Comparison of ENCODE assay signal across 9 mouse cellular contexts in genomic region chr16:34909437-34909836, GRCm38 (mm10).
DNase-seq lines count a peak whose midpoint lies in the region; ATAC-seq and TF ChIP-seq lines count a peak whose summit lies in the region.
"Had no signal": no experiment of that assay in that cellular context is flagged by ENCODE, and none has a peak within 500 bp of the region (broad histone marks: within the 10 kb centered on the region; RNA-seq: fewer than 3 reads in every experiment).

No protein-coding gene starts in this region.

- peak; percentile 8; the same call in 1 of the 2 replicates for TF ChIP-seq CTCF in stomach, postnatal 0 days (IDR thresholded peaks at IDR 0.05; ENCODE audit: low read depth)

- H3K27ac ChIP-seq in stomach, postnatal 0 days (replicated peaks): peak overlapping the region; percentile 53; the same call in 1 of the 2 replicates

- no peaks in the 10 kb centered on the region for H3K27me3 ChIP-seq in stomach, postnatal 0 days (ENCODE audit: control insufficient read depth, insufficient read depth, low read length)

- peak; percentile 53; the same call in 1 of the 2 replicates for ATAC-seq in stomach, postnatal 0 days (ENCODE audit: low FRiP score, low TSS enrichment)

- intact Hi-C loops in heart, postnatal 14 days (cut with DNase I): no loop called here
- intact Hi-C loops in left cerebral cortex, postnatal 14 days (cut with DNase I): no loop called here

- 53% methylated on average over 6 of the region's 6 CpGs for WGBS in stomach, postnatal 0 days

- no peak overlapping the region for H3K4me2 ChIP-seq in stomach, postnatal 0 days (replicated peaks; ENCODE audit: low read depth)

- no peak for TF ChIP-seq EP300 in stomach, postnatal 0 days (optimal IDR thresholded peaks at IDR 0.05)

- H3K9me3 ChIP-seq in stomach, postnatal 0 days (ENCODE audit: control insufficient read depth, low read length): no peaks in the 10 kb centered on the region
- H3K9me3 ChIP-seq: G1E had no signal

- peak; percentile 45 to 63 for DNase-seq in lung, adult 18-20 months
- DNase-seq in lung, postnatal 14 days: no peak
- DNase-seq in heart, postnatal 14 days: peak; percentile 57 to 66
- DNase-seq in kidney, postnatal 4 days: peak; percentile 32 to 56
- DNase-seq in stomach, postnatal 0 days (ENCODE audit: low spot score): no peak
- no peak for DNase-seq in frontal cortex, postnatal 36 days (ENCODE audit: low spot score in 2 of 2)
- no peak for DNase-seq in left cerebral cortex, postnatal 14 days (ENCODE audit: low spot score in 2 of 2)
- DNase-seq in right cerebral cortex, adult 18-20 months: no peak

- H3K9ac ChIP-seq in stomach, postnatal 0 days (ENCODE audit: low read length): no peak overlapping the region

- no peaks in the 10 kb centered on the region; the same call in 1 of the 2 replicates for H3K4me1 ChIP-seq in stomach, postnatal 0 days (replicated peaks; ENCODE audit: control insufficient read depth, insufficient read depth)

- no peak overlapping the region for H3K4me3 ChIP-seq in stomach, postnatal 0 days (ENCODE audit: low read depth, low read length)

- H3K36me3 ChIP-seq in stomach, postnatal 0 days (ENCODE audit: control insufficient read depth, insufficient read depth, low read length): no peaks in the 10 kb centered on the region
- H3K36me3 ChIP-seq: G1E had no signal

Comparison
In these comparisons a context has a peak if more than half of its experiments do, and no peak if none do; other contexts are left out.
1. DNase-seq: peak in lung, adult 18-20 months (2 of 2), heart, postnatal 14 days (2 of 2) and kidney, postnatal 4 days (2 of 2); none in lung, postnatal 14 days (single experiment), stomach, postnatal 0 days (single experiment), frontal cortex, postnatal 36 days (0 of 2), left cerebral cortex, postnatal 14 days (0 of 2) and right cerebral cortex, adult 18-20 months (single experiment).